Mouse (Mus musculus) megakaryocyte, embryonic 14.5 days (primary cell): Measurements from ENCODE around the gene Ankrd11.

Experiments
- FLI1 ChIP-seq: IDR thresholded peaks from 2 replicates; pipeline ENCODE4 v1.6.1; 2012; ENCODE audit warnings: low read length, inconsistent platforms, mixed read lengths
- GATA1 ChIP-seq: IDR thresholded peaks from 3 replicates; pipeline ENCODE4 v1.6.1; 2012; ENCODE audit warnings: mixed read lengths, low read length, inconsistent platforms, borderline replicate concordance

- TF ChIP-seq GATA1 = no peak
- no peak for TF ChIP-seq FLI1
Observed at GRCm38 (mm10) chr8:122899085-122899484, 143.0 kb downstream of the Ankrd11 start.
